Mouse (Mus musculus): ENCODE results near the gene Ptprd.

DNA sequence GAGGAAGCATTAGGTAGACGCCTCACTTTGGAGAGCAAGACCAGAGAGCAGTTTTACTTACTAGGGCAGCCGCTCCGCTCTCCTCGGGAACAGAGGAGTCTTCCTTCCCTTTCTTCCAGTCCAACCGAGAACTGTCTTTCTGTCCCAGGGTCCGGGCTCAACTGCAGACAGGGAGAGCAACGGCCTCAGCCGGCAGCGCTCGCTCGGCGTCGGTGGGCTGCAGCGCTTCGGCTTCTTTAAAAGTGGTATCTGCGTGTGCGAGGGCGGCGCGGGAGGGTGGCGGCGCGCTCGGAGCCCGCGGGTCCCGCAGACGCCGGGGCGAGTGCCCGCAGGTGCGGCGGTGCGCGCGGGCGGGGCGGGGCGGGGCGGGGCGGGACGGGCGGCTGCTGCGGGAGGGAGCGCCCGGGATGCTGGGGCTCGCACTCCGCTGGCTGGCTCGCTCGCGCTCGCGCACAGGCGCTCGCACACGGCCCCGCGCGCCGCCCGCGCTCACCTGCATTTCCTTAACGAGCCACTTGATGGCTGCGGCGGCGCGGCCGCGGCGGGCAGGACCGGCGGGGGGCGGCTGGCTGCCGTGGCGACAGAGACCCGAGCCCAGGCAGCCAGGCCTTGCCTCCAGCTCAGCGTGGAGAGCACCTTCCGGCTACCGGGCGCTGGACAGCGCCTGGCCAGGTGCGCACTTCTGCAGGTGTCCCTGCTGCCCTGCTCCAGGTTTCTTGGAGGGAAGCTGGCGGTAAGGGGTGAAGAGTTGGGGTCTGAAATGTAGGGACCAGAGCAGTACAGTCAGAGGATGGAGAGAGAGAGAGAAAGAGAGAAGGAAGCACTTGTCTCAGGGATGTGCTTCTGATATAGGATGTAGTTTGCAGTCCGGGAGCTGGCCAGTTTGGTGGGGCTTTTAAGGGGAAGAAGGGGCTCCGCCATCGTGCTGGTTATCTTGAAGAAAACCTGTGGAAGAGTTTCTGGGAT, at the start of gene Ptprd:
- TF ChIP-seq CTCF (IDR thresholded peaks at IDR 0.05; ENCODE audit: low read depth, low read length) (no peak), TAL1 (conservative IDR thresholded peaks at IDR 0.05; ENCODE audit: low read depth, low read length) (no peak)

All from G1E (cell line).